Mouse (Mus musculus) heart, adult 2 months (tissue): ENCODE data around the gene Inpp5a.

Source experiments
- CTCF ChIP-seq: fragments of 200-600 bp; IDR thresholded peaks from 2 replicates; pipeline ENCODE4 v1.8.1; 2022; ENCODE audit warnings: antibody characterized with exemption, mild to moderate bottlenecking, moderate library complexity
- EP300 ChIP-seq: fragments of 200-500 bp; IDR thresholded peaks from 2 replicates; pipeline ENCODE4 v1.6.1; 2011; ENCODE audit warnings: low read depth, low read length, control low read depth; ENCODE audit not compliant: insufficient read depth
- POLR2A ChIP-seq: fragments of 200-500 bp; IDR thresholded peaks from 2 replicates; pipeline ENCODE4 v1.6.1; 2011; ENCODE audit warnings: mild to moderate bottlenecking, low read depth, low read length, control low read depth; ENCODE audit not compliant: insufficient read depth

DNA sequence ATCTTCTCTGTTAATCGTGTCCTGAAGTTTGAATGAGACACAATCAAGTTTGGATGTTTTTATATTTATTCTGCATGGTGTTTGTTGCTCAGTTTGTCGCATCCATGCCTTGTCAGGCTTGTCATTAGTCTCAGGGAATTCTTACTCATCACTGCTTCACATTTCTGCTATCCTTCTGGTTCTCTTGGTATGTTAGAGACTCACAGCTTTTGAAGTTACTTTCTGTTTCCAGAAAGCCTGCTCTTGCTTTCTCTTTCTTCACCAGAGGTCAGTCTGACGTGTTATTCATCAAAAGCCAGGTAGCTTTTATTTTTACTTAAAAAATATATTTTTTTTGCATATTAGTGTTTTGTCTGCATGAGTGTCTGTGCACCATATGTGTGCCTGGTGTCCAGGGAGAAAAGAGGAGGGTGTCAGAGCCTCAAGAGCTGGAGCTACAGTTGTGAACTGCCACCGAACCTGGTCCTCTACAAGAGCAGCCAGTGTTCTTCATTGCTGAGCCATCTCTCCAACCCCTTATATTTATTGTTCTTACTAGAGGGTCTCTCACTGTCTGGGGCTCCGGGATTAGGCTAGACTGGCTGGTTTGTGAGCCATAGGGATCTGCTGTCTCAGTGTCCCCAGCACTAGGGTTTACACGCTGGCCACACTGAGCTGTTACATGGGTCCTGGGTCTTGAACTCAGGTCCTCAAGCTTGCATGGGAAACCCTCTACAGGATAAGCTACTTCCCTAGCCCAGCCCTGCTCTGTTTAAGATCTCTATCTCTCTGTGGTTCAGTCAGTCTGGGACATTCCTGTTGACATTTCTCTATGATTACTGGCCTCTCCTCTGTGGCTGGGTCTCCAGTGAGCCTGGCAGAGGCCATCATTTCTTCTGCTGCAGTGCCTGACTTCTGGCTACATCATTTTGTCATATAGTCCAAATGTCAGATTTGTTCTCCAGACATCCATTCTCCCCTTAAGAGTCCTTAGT is 51.3 kb downstream of the Inpp5a start:
- TF ChIP-seq POLR2A (no peak), EP300 (no peak), CTCF (no peak)
